Mouse (Mus musculus) hindbrain, embryonic 12.5 days (tissue): ENCODE results near the gene Arhgap32. TPM values are rescaled to one million over a fixed set of nuclear protein-coding genes. Genes with fewer than 3 reads are reported as not detected.
A peak's percentile ranks its signal among the peaks of the same experiment; 100 is the strongest.

ENCODE experiments used
- ATAC-seq: fragments of 200-750 bp; cut with Nextera tagmentation; 2 replicates; pipeline ENCODE4 v1.8.0; 2017; ENCODE audit warnings: moderate TSS enrichment; ENCODE audit not compliant: low FRiP score
- H3K27ac ChIP-seq: fragments of 300-500 bp; sonication (generic); 2 replicates; pipeline ENCODE4 v1.5.1; 2016; ENCODE audit warnings: mild to moderate bottlenecking
- H3K27me3 ChIP-seq: fragments of 300-500 bp; sonication (generic); 2 replicates; pipeline ENCODE4 v1.6.1; 2016; ENCODE audit warnings: mild to moderate bottlenecking
- H3K36me3 ChIP-seq: fragments of 300-500 bp; sonication (generic); 2 replicates; pipeline ENCODE4 v1.6.1; 2016; ENCODE audit warnings: mild to moderate bottlenecking
- H3K4me1 ChIP-seq: fragments of 300-500 bp; sonication (generic); 2 replicates; pipeline ENCODE4 v1.6.1; 2016
- H3K4me2 ChIP-seq: fragments of 300-500 bp; sonication (generic); replicated peaks from 2 replicates; pipeline ENCODE4 v1.6.1; 2016; ENCODE audit warnings: mild to moderate bottlenecking
- H3K4me3 ChIP-seq: fragments of 300-500 bp; sonication (generic); 2 replicates; pipeline ENCODE4 v1.5.1; 2016; ENCODE audit warnings: mild to moderate bottlenecking
- H3K9ac ChIP-seq: fragments of 300-500 bp; sonication (generic); 2 replicates; pipeline ENCODE4 v1.6.1; 2016; ENCODE audit warnings: mild to moderate bottlenecking, moderate library complexity
- H3K9me3 ChIP-seq: fragments of 300-500 bp; sonication (generic); replicated peaks from 2 replicates; pipeline ENCODE4 v1.6.1; 2016; ENCODE audit warnings: mild to moderate bottlenecking
- WGBS: fragments of 180-500 bp; shearing (Covaris S2); methylation state at CpG from one replicate; pipeline ENCODE4 v1.1.7; 2016; 5-methylcytosine and 5-hydroxymethylcytosine counted together
- polyA plus RNA-seq: library from polyadenylated mRNA; unstranded; fragments of >200 nt; fragmentation: Nextera tagmentation; extraction: Ambion mirVana; gene quantifications from 2 replicates; pipeline ENCODE4 v1.2.1, GENCODE M21; 2016

Gene Arhgap32
- polyA plus RNA-seq, 1 experiment from 2014 or later: 7.6 TPM

DNA sequence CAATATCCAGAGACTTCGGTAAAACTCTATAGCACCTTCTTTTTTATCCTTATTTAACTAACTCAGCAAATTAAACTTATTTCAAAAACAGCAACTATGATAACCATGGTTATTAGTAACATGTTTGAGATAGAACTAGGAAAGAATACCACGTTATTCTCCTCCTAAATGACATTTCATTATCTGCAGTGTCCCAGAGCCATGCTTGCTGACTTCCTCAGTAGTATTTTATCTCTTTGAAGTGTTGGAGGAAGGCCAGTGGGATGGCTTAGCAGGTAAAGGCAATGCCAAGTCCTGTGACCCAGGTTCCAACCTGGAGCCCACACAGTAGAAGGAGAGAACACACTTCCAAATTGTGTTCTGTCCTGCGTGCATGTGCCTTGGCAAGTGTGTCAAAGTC, 129.3 kb downstream of the Arhgap32 start:
- H3K9ac ChIP-seq: no peak overlapping the region
- H3K4me2 ChIP-seq: no peak overlapping the region
- H3K27ac ChIP-seq: no peak overlapping the region
- no peaks in the 10 kb centered on the region for H3K9me3 ChIP-seq
- no peak for ATAC-seq
- peaks cover 24% of the 10 kb centered on the region for H3K36me3 ChIP-seq
- H3K4me3 ChIP-seq: no peak overlapping the region
- H3K4me1 ChIP-seq: peaks cover 5% of the 10 kb centered on the region; the same call in 1 of the 2 replicates
- 97% methylated on average over 3 of the region's 3 CpGs for WGBS
- no peaks in the 10 kb centered on the region for H3K27me3 ChIP-seq

DNA sequence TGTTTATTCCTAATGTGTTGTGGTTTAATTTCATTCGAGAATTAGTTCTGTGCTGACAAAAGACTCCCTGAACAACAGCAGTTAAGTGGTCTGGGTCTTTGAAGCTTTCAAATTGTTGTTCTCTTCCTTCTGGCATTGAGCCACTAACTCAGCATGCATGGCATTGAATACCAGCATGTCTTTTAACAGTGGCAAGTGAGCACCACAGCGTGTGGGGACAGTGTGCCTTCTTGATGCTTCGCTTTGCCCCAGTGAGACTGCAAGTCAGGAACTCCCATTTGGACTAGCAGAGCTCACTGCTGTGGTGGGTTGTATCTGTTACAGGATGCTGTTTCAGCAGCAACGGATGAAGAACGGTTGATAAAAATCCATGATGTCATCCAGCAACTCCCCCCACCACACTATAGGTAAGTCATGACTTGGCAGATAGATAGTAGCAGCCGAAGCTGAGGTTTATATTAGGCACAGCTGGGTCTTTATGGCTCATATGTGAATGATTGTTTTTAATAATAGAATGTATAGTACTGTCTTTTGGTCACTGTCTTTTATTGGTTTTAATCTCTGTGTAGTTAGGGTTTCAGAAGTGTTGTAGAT, 130.3 kb downstream of the Arhgap32 start:
- Histone ChIP-seq H3K27me3 (no peaks in the 10 kb centered on the region), H3K36me3 (peaks cover 30% of the 10 kb centered on the region), H3K4me3 (no peak overlapping the region), H3K9ac (no peak overlapping the region), H3K9me3 (no peaks in the 10 kb centered on the region), H3K4me2 (no peak overlapping the region), H3K27ac (no peak overlapping the region), H3K4me1 (peaks cover 5% of the 10 kb centered on the region; the same call in 1 of the 2 replicates)
- ATAC-seq: no peak; the same call in 1 of the 2 replicates
- 53% methylated on average over 6 of the region's 6 CpGs for WGBS

DNA sequence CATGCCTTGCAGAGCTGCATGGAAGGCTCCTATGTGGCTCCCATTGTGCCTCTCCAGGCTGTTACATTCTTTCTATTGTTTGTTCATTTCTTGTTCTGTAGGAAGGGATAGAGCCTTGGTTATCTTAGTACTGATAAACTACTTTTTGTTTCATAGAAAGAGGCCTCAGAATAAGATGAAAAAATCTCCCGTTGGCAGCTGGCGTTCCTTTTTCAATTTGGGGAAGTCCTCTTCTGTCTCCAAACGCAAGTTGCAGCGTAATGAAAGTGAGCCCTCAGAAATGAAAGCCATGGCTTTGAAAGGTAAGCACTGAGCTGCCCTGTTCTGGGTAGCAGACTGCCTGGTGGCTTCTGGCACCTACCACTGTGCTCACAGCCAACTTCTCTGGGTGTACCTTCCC, 134.6 kb downstream of the Arhgap32 start:
- H3K36me3 ChIP-seq: peaks cover 53% of the 10 kb centered on the region
- ATAC-seq: no peak
- no peak overlapping the region for H3K9ac ChIP-seq
- H3K27me3 ChIP-seq: no peaks in the 10 kb centered on the region
- no peak overlapping the region for H3K27ac ChIP-seq
- no peak overlapping the region for H3K4me2 ChIP-seq
- H3K9me3 ChIP-seq: no peaks in the 10 kb centered on the region
- H3K4me3 ChIP-seq: no peak overlapping the region
- H3K4me1 ChIP-seq: peaks cover 5% of the 10 kb centered on the region; the same call in 1 of the 2 replicates
- 85% methylated on average over 4 of the region's 4 CpGs for WGBS

- no peak overlapping the region for H3K9ac ChIP-seq
- no peaks in the 10 kb centered on the region for H3K9me3 ChIP-seq
- no peaks in the 10 kb centered on the region for H3K27me3 ChIP-seq
- WGBS: 96% methylated on average over 4 of the region's 4 CpGs
- no peak overlapping the region for H3K4me2 ChIP-seq
- no peak overlapping the region for H3K27ac ChIP-seq
- no peaks in the 10 kb centered on the region for H3K4me1 ChIP-seq
- H3K4me3 ChIP-seq: no peak overlapping the region
- no peak for ATAC-seq
- H3K36me3 ChIP-seq: peaks cover 73% of the 10 kb centered on the region
Observed at GRCm38 (mm10) chr9:32253721-32254120, 137.8 kb downstream of the Arhgap32 start.

GRCm38 (mm10) chr9:32257365-32257764, 141.4 kb downstream of the Arhgap32 start:
- no peaks in the 10 kb centered on the region for H3K4me1 ChIP-seq
- no peak overlapping the region for H3K4me2 ChIP-seq
- no peak overlapping the region for H3K9ac ChIP-seq
- H3K36me3 ChIP-seq: peaks cover 82% of the 10 kb centered on the region
- no peak for ATAC-seq
- no peaks in the 10 kb centered on the region for H3K9me3 ChIP-seq
- no peaks in the 10 kb centered on the region for H3K27me3 ChIP-seq
- H3K27ac ChIP-seq: no peak overlapping the region
- H3K4me3 ChIP-seq: no peak overlapping the region
- 80% methylated on average over 8 of the region's 8 CpGs for WGBS

DNA sequence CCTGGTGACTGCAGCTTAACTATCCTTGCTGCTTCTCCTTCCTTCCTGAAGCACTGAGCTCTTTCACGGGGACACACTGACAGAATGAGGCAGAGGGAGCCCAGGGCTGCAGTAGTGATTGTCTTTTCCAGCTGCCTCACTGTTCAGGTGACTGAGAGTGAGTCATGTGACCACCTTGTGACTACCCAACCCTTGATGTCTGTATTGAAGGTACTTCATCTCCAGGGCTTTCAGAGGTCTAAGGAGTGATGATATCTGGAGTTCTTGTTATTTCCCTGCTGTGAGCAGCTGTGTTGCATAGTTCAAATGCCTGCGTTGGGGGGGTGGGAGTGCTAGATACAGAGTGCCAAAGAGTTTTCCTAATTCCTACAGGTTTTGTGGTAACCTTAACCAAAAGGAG, 141.9 kb downstream of the Arhgap32 start:
- H3K9ac ChIP-seq: no peak overlapping the region
- H3K4me1 ChIP-seq: no peaks in the 10 kb centered on the region
- WGBS: 81% methylated on average over 2 of the region's 2 CpGs
- H3K27ac ChIP-seq: no peak overlapping the region
- no peak for ATAC-seq
- H3K4me3 ChIP-seq: no peak overlapping the region
- no peaks in the 10 kb centered on the region for H3K9me3 ChIP-seq
- no peaks in the 10 kb centered on the region for H3K27me3 ChIP-seq
- peaks cover 82% of the 10 kb centered on the region for H3K36me3 ChIP-seq
- H3K4me2 ChIP-seq: no peak overlapping the region

GRCm38 (mm10) chr9:32271896-32272444, 156.0 kb downstream of the Arhgap32 start:
- no peaks in the 10 kb centered on the region for H3K9me3 ChIP-seq
- no peak overlapping the region for H3K4me2 ChIP-seq
- H3K9ac ChIP-seq: no peak overlapping the region
- H3K27me3 ChIP-seq: peaks cover 2% of the 10 kb centered on the region; the same call in 1 of the 2 replicates
- no peaks in the 10 kb centered on the region for H3K36me3 ChIP-seq
- WGBS: 17% methylated on average over 5 of the region's 5 CpGs
- H3K4me3 ChIP-seq: no peak overlapping the region
- no peak overlapping the region for H3K27ac ChIP-seq
- ATAC-seq: 0 out of 2 replicates have a peak, but pooled peaks have one; percentile 52
- no peaks in the 10 kb centered on the region for H3K4me1 ChIP-seq

- no peaks in the 10 kb centered on the region for H3K4me1 ChIP-seq
- H3K4me3 ChIP-seq: no peak overlapping the region
- H3K27me3 ChIP-seq: peaks cover 2% of the 10 kb centered on the region; the same call in 1 of the 2 replicates
- H3K36me3 ChIP-seq: no peaks in the 10 kb centered on the region
- 93% methylated on average over 5 of the region's 5 CpGs for WGBS
- ATAC-seq: no peak
- H3K9ac ChIP-seq: no peak overlapping the region
- no peak overlapping the region for H3K27ac ChIP-seq
- no peaks in the 10 kb centered on the region for H3K9me3 ChIP-seq
- H3K4me2 ChIP-seq: no peak overlapping the region
Observed at GRCm38 (mm10) chr9:32278052-32278451, 162.1 kb downstream of the Arhgap32 start.

DNA sequence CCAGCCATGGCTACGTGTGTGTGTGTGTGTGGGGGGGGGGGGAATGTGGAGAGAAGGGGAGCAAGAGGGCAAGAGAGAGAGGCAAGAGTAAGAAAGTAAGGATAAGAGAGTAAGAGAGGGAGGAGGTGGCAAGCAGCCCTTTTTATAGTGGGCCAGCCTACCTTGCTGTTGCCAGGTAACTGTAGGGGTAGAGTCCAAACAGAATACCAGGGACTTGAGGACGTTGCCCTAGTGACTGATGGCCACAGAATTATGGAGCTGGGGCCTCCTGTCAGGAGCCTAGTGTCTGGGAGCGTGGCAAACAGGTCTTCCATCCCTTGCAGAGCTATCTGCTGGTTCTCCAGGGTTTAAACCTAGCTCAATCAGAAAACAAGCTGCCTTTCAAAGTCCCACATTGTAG, 163.9 kb downstream of the Arhgap32 start:
- Histone ChIP-seq H3K4me3 (no peak overlapping the region), H3K36me3 (no peaks in the 10 kb centered on the region), H3K4me2 (no peak overlapping the region), H3K27ac (no peak overlapping the region), H3K27me3 (no peaks in the 10 kb centered on the region), H3K9ac (no peak overlapping the region), H3K4me1 (no peaks in the 10 kb centered on the region), H3K9me3 (no peaks in the 10 kb centered on the region)
- WGBS: 65% methylated on average over 3 of the region's 3 CpGs
- no peak for ATAC-seq

DNA sequence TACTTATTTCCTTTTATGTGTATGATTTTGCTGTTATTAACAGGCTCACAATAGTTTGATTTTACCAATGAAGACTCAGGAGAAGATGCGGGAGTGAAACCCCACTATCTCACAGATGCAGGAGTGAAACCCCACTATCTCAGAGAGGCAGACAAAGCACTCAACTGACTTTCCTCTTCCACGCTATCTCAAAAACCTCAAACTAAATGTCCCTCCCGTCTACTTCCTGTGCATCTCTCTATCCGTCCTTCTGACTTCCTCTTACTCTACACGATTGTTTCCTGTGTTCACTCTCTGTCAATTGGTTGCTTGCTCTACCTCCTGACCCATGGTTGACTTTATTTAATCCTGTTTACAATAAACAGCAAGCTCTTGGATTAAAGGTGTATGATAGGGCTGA, 164.5 kb downstream of the Arhgap32 start:
- Histone ChIP-seq H3K4me3 (no peak overlapping the region), H3K4me2 (no peak overlapping the region), H3K27ac (no peak overlapping the region), H3K36me3 (no peaks in the 10 kb centered on the region), H3K27me3 (no peaks in the 10 kb centered on the region), H3K4me1 (no peaks in the 10 kb centered on the region), H3K9me3 (no peaks in the 10 kb centered on the region), H3K9ac (no peak overlapping the region)
- no peak for ATAC-seq
- 80% methylated on average over 5 of the region's 5 CpGs for WGBS

GRCm38 (mm10) chr9:32283591-32283990, 167.7 kb downstream of the Arhgap32 start:
- Histone ChIP-seq H3K27me3 (no peaks in the 10 kb centered on the region), H3K4me1 (no peaks in the 10 kb centered on the region), H3K27ac (no peak overlapping the region), H3K36me3 (no peaks in the 10 kb centered on the region), H3K4me2 (no peak overlapping the region), H3K4me3 (no peak overlapping the region), H3K9me3 (no peaks in the 10 kb centered on the region), H3K9ac (no peak overlapping the region)
- no peak for ATAC-seq
- WGBS: 94% methylated on average over 5 of the region's 5 CpGs

- no peaks in the 10 kb centered on the region for H3K9me3 ChIP-seq
- ATAC-seq: no peak
- no peak overlapping the region for H3K9ac ChIP-seq
- no peaks in the 10 kb centered on the region for H3K36me3 ChIP-seq
- WGBS: 43% methylated on average over 7 of the region's 7 CpGs
- H3K27me3 ChIP-seq: no peaks in the 10 kb centered on the region
- H3K4me1 ChIP-seq: peaks cover 5% of the 10 kb centered on the region; the same call in 1 of the 2 replicates
- no peak overlapping the region for H3K27ac ChIP-seq
- H3K4me2 ChIP-seq: no peak overlapping the region
- H3K4me3 ChIP-seq: no peak overlapping the region
Observed at GRCm38 (mm10) chr9:32291618-32292017, 175.7 kb downstream of the Arhgap32 start.

DNA sequence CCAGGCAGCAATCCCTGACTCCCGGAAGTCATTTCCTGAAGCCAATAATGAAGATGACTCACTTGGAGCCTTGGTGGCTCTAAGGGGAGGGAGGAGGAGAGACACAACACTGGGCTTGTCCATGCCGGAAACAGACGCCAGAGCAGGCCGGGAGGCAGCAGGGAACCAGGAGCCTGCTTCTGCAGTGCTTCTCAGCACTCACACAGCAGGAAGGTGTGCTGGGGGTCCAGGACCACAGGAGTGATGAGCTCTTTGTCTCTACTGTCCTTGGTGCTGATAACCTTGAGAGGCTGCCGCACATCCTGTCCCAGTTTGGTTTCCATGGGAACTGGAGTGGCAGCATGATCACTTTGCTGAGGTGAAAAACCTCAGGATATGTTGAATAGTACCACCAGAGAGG, 176.8 kb downstream of the Arhgap32 start:
- H3K27me3 ChIP-seq: no peaks in the 10 kb centered on the region
- no peak overlapping the region for H3K9ac ChIP-seq
- peaks cover 5% of the 10 kb centered on the region; the same call in 1 of the 2 replicates for H3K4me1 ChIP-seq
- no peaks in the 10 kb centered on the region for H3K36me3 ChIP-seq
- H3K9me3 ChIP-seq: no peaks in the 10 kb centered on the region
- no peak overlapping the region for H3K4me2 ChIP-seq
- H3K4me3 ChIP-seq: no peak overlapping the region
- no peak for ATAC-seq
- 27% methylated on average over 5 of the region's 5 CpGs for WGBS
- no peak overlapping the region for H3K27ac ChIP-seq
